Mouse (Mus musculus) intestine, embryonic 16.5 days (tissue): ENCODE data around the gene Serpina6. TPM values are rescaled to one million over a fixed set of nuclear protein-coding genes. Genes with fewer than 3 reads are reported as not detected.

ENCODE experiments used
- ATAC-seq: fragments of 200-750 bp; cut with Nextera tagmentation; 2 replicates; pipeline ENCODE4 v1.8.0; 2017; ENCODE audit warnings: moderate TSS enrichment, moderate library complexity
- H3K27ac ChIP-seq: fragments of 300-500 bp; sonication (generic); 2 replicates; pipeline ENCODE4 v1.5.1; 2014; ENCODE audit warnings: mild to moderate bottlenecking, low read length
- H3K27me3 ChIP-seq: fragments of 300-500 bp; sonication (generic); replicated peaks from 2 replicates; pipeline ENCODE4 v1.6.1; 2014; ENCODE audit warnings: low read length, control low read depth, mixed read lengths; ENCODE audit not compliant: control insufficient read depth, insufficient read depth
- H3K36me3 ChIP-seq: fragments of 300-500 bp; sonication (generic); 2 replicates; pipeline ENCODE4 v1.6.1; 2014; ENCODE audit warnings: low read length, control low read depth; ENCODE audit not compliant: control insufficient read depth, insufficient read depth
- H3K4me1 ChIP-seq: fragments of 300-500 bp; sonication (generic); 2 replicates; pipeline ENCODE4 v1.6.1; 2014; ENCODE audit warnings: low read length, control low read depth, mixed read lengths; ENCODE audit not compliant: control insufficient read depth, insufficient read depth
- H3K4me2 ChIP-seq: fragments of 300-500 bp; sonication (generic); 2 replicates; pipeline ENCODE4 v1.6.1; 2014; ENCODE audit warnings: low read depth, low read length, control low read depth
- H3K4me3 ChIP-seq: fragments of 300-500 bp; sonication (generic); 2 replicates; pipeline ENCODE4 v1.5.1; 2014; ENCODE audit warnings: mild to moderate bottlenecking, low read length
- H3K9ac ChIP-seq: fragments of 300-500 bp; sonication (generic); 2 replicates; pipeline ENCODE4 v1.6.1; 2014; ENCODE audit warnings: low read depth, low read length
- H3K9me3 ChIP-seq: fragments of 300-500 bp; sonication (generic); 2 replicates; pipeline ENCODE4 v1.6.1; 2016; ENCODE audit warnings: low read length, control low read depth; ENCODE audit not compliant: control insufficient read depth
- WGBS: fragments of 180-500 bp; shearing (Covaris S2); extraction: QIAGEN DNeasy Blood & Tissue Kit; methylation state at CpG from one replicate; pipeline ENCODE4 v1.1.7; 2014; 5-methylcytosine and 5-hydroxymethylcytosine counted together
- polyA plus RNA-seq: library from polyadenylated mRNA; unstranded; fragments of >200 nt; fragmentation: Nextera tagmentation; extraction: Ambion mirVana; gene quantifications from 2 replicates; pipeline ENCODE4 v1.2.1, GENCODE M21; 2015

Gene Serpina6
- polyA plus RNA-seq = 53.8 and 90.3 TPM in 2 replicates

- Histone ChIP-seq H3K4me3 (no peak within 1 kb of the TSS), H3K36me3 (no peaks in the 10 kb centered on the region), H3K27ac (no peak within 1 kb of the TSS), H3K27me3 (no peaks in the 10 kb centered on the region), H3K9ac (no peak within 1 kb of the TSS), H3K4me2 (no peak within 1 kb of the TSS), H3K4me1 (no peaks in the 10 kb centered on the region), H3K9me3 (no peaks in the 10 kb centered on the region)
- peak; percentile 46; the same call in 1 of the 2 replicates for ATAC-seq
- 68% methylated on average over 9 of the region's 9 CpGs for WGBS
These were observed at the start of gene Serpina6 for GRCm38 (mm10) chr12:103656848-103657626. Gene Serpina6, minus strand, starts transcription at chr12:103657212.

- H3K27me3 ChIP-seq = no peaks in the 10 kb centered on the region
- 47% methylated on average over 4 of the region's 4 CpGs for WGBS
These were observed 49.1 kb upstream of the Serpina6 start for GRCm38 (mm10) chr12:103706113-103706512.

DNA sequence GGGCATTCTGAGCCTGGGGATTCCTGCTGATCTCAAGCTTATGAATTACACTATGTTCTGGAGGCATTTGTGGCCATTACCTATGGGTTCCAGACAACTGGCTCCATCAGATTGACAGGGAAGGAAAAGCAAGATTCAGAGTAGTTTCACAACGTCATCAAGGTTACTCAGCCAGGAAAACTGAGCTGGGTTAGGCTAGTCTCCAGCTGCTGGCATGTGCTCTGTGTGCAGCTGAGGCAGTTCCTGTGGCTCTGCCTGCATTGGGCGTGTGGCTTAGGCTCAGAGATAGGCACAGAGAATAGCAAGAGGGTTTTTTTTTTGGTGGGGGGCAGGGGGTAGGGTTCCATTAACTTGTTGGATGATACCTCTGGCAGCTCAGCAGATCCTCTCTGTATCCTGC lies 48.5 kb upstream of the Serpina6 start:
- peak; percentile 61; the same call in 1 of the 2 replicates for ATAC-seq
- peak overlapping the region; percentile 52 for H3K27ac ChIP-seq

More at GRCm38 (mm10) chr12:103706113-103706512, 49.1 kb upstream of the Serpina6 start:
- Histone ChIP-seq H3K9ac (no peak overlapping the region), H3K4me3 (no peak overlapping the region), H3K27ac (peak overlapping the region; percentile 52; the same call in 1 of the 2 replicates), H3K4me1 (peaks cover 3% of the 10 kb centered on the region; the same call in 1 of the 2 replicates), H3K9me3 (no peaks in the 10 kb centered on the region), H3K4me2 (peak overlapping the region; percentile 17; the same call in 1 of the 2 replicates), H3K36me3 (no peaks in the 10 kb centered on the region)
- peak; percentile 86 for ATAC-seq

GRCm38 (mm10) chr12:103700144-103700750 lies 43.2 kb upstream of the Serpina6 start:
- no peaks in the 10 kb centered on the region for H3K4me1 ChIP-seq
- no peak overlapping the region for H3K4me3 ChIP-seq
- no peak overlapping the region for H3K9ac ChIP-seq
- no peaks in the 10 kb centered on the region for H3K9me3 ChIP-seq
- H3K36me3 ChIP-seq = no peaks in the 10 kb centered on the region
- no peak overlapping the region for H3K4me2 ChIP-seq
- no peaks in the 10 kb centered on the region for H3K27me3 ChIP-seq
- H3K27ac ChIP-seq = no peak overlapping the region
- ATAC-seq = no peak
- 89% methylated on average over 4 of the region's 4 CpGs for WGBS

More for the DNA sequence above, 48.5 kb upstream of the Serpina6 start:
- peaks cover 3% of the 10 kb centered on the region; the same call in 1 of the 2 replicates for H3K4me1 ChIP-seq
- H3K9me3 ChIP-seq = no peaks in the 10 kb centered on the region
- no peak overlapping the region for H3K4me3 ChIP-seq
- H3K27me3 ChIP-seq = no peaks in the 10 kb centered on the region
- H3K36me3 ChIP-seq = no peaks in the 10 kb centered on the region
- H3K9ac ChIP-seq = no peak overlapping the region
- H3K4me2 ChIP-seq = no peak overlapping the region
- WGBS = 53% methylated on average over 2 of the region's 2 CpGs

DNA sequence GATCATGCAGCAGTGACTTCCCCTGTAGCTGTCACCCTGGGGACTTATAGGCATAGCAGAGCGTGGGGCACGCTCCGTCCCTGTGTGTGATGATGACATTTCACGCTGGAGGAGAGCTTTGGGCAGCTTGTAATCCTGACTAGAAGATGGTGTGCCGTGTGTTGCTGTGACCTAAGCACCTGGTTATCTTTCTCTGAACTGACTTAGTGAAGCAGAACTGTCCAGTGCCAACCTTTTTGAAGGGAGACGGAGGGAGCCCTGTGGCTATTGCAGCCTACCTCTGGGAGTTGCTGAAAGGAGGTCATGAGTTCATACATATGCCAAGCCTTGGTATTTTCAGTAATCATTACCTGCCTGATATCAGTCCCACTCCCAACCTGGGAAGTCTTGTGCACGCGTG lies 38.4 kb upstream of the Serpina6 start, which contains the start of gene Serpina1f:
TSS of gene Serpina1f (minus strand) at position 101 of the 400 bp plus-strand sequence.
- Histone ChIP-seq H3K4me1 (no peaks in the 10 kb centered on the region), H3K4me2 (no peak within 1 kb of the TSS), H3K4me3 (no peak within 1 kb of the TSS), H3K27me3 (no peaks in the 10 kb centered on the region), H3K9ac (no peak within 1 kb of the TSS), H3K27ac (no peak within 1 kb of the TSS), H3K36me3 (no peaks in the 10 kb centered on the region), H3K9me3 (no peaks in the 10 kb centered on the region)
- no peak for ATAC-seq
- WGBS = 90% methylated on average over 8 of the region's 8 CpGs

DNA sequence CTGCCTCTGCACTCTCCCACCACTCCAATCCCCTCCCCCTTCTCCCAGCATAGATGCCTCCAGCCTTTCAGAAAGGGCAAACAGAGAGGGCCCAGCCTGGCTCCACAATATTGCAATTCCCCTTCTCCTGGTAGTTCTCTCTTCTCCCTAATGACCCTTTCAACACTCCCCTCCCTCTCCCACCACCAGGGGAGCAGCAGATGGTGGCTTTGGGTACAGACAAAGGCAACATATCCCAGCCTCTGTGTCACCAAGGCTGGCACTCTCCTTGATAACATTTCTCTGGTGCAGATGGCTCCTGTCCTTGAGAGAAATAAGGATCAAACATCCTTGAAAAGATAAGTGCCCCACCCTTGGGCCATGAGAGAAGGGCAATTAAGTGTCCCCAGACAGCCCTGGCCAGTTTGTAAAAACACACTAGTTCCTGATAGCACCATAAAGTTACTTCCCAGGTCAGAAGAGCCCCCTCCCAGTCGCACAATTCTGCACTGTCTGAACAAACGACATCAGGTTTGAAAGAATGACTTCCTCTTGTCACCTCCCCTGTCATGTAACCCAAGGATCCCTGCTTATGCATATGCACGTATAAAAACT lies 31.3 kb upstream of the Serpina6 start:
- WGBS = 24% methylated on average over 3 of the region's 3 CpGs
- peak; percentile 88 for ATAC-seq

DNA sequence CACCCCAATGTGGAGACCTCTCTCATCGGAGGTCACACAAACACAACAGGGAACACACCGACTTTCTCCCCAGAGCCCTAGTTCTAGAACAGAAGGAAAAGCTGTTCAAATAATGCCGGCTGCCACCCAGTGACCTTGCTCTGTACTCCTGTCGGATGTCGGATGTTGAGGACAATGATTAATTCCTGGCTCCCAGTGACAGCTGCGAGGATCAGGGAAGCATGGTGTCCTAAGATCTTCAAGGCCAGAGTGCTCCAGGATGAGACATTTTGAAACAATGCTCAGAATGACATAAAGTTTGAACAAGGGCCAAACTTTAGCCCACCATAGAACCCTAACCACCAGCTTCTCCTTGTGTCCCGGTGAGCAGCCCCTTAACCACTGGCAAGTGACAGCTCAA lies 30.0 kb upstream of the Serpina6 start:
- Histone ChIP-seq H3K9me3 (no peaks in the 10 kb centered on the region), H3K4me2 (no peak overlapping the region), H3K9ac (no peak overlapping the region), H3K36me3 (no peaks in the 10 kb centered on the region), H3K27me3 (no peaks in the 10 kb centered on the region), H3K27ac (0 out of 2 replicates have a peak overlapping the region, but pooled peaks have one; percentile 52), H3K4me1 (peaks cover 6% of the 10 kb centered on the region), H3K4me3 (no peak overlapping the region)
- ATAC-seq = no peak
- 47% methylated on average over 7 of the region's 7 CpGs for WGBS

More for the DNA sequence above, 31.3 kb upstream of the Serpina6 start:
- H3K9ac ChIP-seq = no peak overlapping the region
- no peaks in the 10 kb centered on the region for H3K36me3 ChIP-seq
- peaks cover 6% of the 10 kb centered on the region for H3K4me1 ChIP-seq
- no peak overlapping the region for H3K4me2 ChIP-seq
- H3K4me3 ChIP-seq = no peak overlapping the region
- H3K27ac ChIP-seq = peak overlapping the region; percentile 60
- H3K9me3 ChIP-seq = no peaks in the 10 kb centered on the region
- no peaks in the 10 kb centered on the region for H3K27me3 ChIP-seq

GRCm38 (mm10) chr12:103686050-103686449 lies 29.0 kb upstream of the Serpina6 start:
- no peaks in the 10 kb centered on the region for H3K36me3 ChIP-seq
- H3K4me2 ChIP-seq = no peak overlapping the region
- H3K4me3 ChIP-seq = no peak overlapping the region
- no peak overlapping the region for H3K27ac ChIP-seq
- no peak overlapping the region for H3K9ac ChIP-seq
- WGBS = 67% methylated on average over 3 of the region's 3 CpGs
- ATAC-seq = no peak
- H3K9me3 ChIP-seq = no peaks in the 10 kb centered on the region
- peaks cover 9% of the 10 kb centered on the region for H3K4me1 ChIP-seq
- H3K27me3 ChIP-seq = no peaks in the 10 kb centered on the region

- H3K27ac ChIP-seq = no peak overlapping the region
- no peak for ATAC-seq
- WGBS = 55% methylated on average over 3 of the region's 3 CpGs
These were observed 28.4 kb upstream of the Serpina6 start for GRCm38 (mm10) chr12:103685386-103685785.

More at GRCm38 (mm10) chr12:103685386-103685785, 28.4 kb upstream of the Serpina6 start:
- no peaks in the 10 kb centered on the region for H3K36me3 ChIP-seq
- H3K27me3 ChIP-seq = no peaks in the 10 kb centered on the region
- peaks cover 11% of the 10 kb centered on the region for H3K4me1 ChIP-seq
- no peak overlapping the region for H3K9ac ChIP-seq
- no peaks in the 10 kb centered on the region for H3K9me3 ChIP-seq
- H3K4me3 ChIP-seq = no peak overlapping the region
- no peak overlapping the region for H3K4me2 ChIP-seq
